Mouse (Mus musculus) heart, adult 2 months (tissue): ENCODE results near the gene Dctpp1.

Experiments
- CTCF ChIP-seq: fragments of 200-600 bp; IDR thresholded peaks from 2 replicates; pipeline ENCODE4 v1.8.1; 2022; ENCODE audit warnings: antibody characterized with exemption, mild to moderate bottlenecking, moderate library complexity
- POLR2A ChIP-seq: fragments of 200-500 bp; IDR thresholded peaks from 2 replicates; pipeline ENCODE4 v1.6.1; 2011; ENCODE audit warnings: mild to moderate bottlenecking, low read depth, low read length, control low read depth; ENCODE audit not compliant: insufficient read depth

DNA sequence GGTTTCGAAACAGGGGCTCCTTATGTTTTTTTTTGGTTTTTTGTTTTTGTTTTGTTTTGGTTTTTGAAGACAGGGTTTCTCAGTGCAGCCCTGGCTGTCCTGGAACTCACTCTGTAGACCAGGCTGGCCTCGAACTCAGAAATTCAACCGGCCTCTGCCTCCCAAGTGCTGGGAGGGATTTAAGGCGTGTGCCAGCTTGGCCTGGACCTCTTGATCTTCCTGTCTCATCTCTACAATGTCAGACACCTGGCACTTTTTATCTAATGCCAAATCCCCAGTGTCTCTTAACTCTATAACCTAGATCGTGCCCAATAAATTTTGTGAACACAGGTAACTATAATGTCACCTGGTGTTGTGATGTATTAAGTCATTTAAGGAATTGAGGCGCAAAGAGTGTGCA, 7.2 kb downstream of the Dctpp1 start:
- no peak for TF ChIP-seq CTCF
- TF ChIP-seq POLR2A, result no peak
